Comparison of ENCODE assay signal across 9 mouse cellular contexts in genomic region chr14:54866936-54867335, GRCm38 (mm10). TPM values are rescaled to one million over a fixed set of nuclear protein-coding genes. Genes with fewer than 3 reads are reported as not detected.
DNase-seq lines count a peak whose midpoint lies in the region; ATAC-seq and TF ChIP-seq lines count a peak whose summit lies in the region.
"Had no signal": no experiment of that assay in that cellular context is flagged by ENCODE, and none has a peak within 500 bp of the region (broad histone marks: within the 10 kb centered on the region; RNA-seq: fewer than 3 reads in every experiment).

No protein-coding gene starts in this region.

- TF ChIP-seq CTCF in bone marrow macrophage, adult 2 months (IDR thresholded peaks at IDR 0.05; ENCODE audit: low read depth, low read length), result peak; percentile 73

- in situ Hi-C loops in ES-E14 (cut with MboI; ENCODE audit: low sequenced_read_pairs in 2 of 2, unreplicated experiment in 2 of 2), result no loop called here

- TF ChIP-seq POLR2A in bone marrow macrophage, adult 2 months (IDR thresholded peaks at IDR 0.05; ENCODE audit: borderline replicate concordance, low read depth, low read length), result no peak

- H3K4me1 ChIP-seq in liver, embryonic 11.5 days (replicated peaks; ENCODE audit: control insufficient read depth, insufficient read depth, low read length), result no peaks in the 10 kb centered on the region; the same call in 1 of the 2 replicates
- H3K4me1 ChIP-seq in ES-E14 (ENCODE audit: control insufficient read depth in 2 of 2, insufficient read depth in 2 of 2, low read length in 2 of 2, poor library complexity in 1 of 2), result 0 out of 4 replicates have a peak, but pooled peaks cover 0 to 2% of the 10 kb centered on the region in 2 experiments
- peaks cover 6% of the 10 kb centered on the region for H3K4me1 ChIP-seq in bone marrow macrophage, adult 2 months (ENCODE audit: control insufficient read depth, insufficient read depth, low read length)

- H3K9ac ChIP-seq in liver, embryonic 11.5 days (ENCODE audit: low read depth, low read length), result no peak overlapping the region
- no peak overlapping the region for H3K9ac ChIP-seq in ES-E14 (ENCODE audit: insufficient read depth, low read depth, low read length, poor library complexity, severe bottlenecking)

- no peak for ATAC-seq in liver, embryonic 11.5 days (replicated peaks; ENCODE audit: low FRiP score)
- ATAC-seq in erythroblast, adult 5-6 weeks (replicated peaks; ENCODE audit: low FRiP score, poor library complexity, severe bottlenecking), result no peak
- ATAC-seq: midbrain, embryonic 16.5 days had no signal

- no peak overlapping the region for H3K4me3 ChIP-seq in liver, embryonic 11.5 days (ENCODE audit: low read depth, low read length)
- no peak overlapping the region; a peak in 1 of 4 replicates for H3K4me3 ChIP-seq in ES-E14 (ENCODE audit: insufficient read depth in 1 of 2, low read depth in 1 of 2, low read length in 2 of 2, poor library complexity in 1 of 2, severe bottlenecking in 1 of 2)
- H3K4me3 ChIP-seq in bone marrow macrophage, adult 2 months (ENCODE audit: insufficient read depth, low read length), result no peak overlapping the region

- peak; percentile 52 for DNase-seq in liver
- no peak for DNase-seq in liver, embryonic 11.5 days (ENCODE audit: low spot score)
- DNase-seq in ES-E14 (ENCODE audit: low read depth, low spot score), result no peak
- DNase-seq in spleen, postnatal 10 days (ENCODE audit: low spot score in 2 of 2), result peak; percentile 34 to 68
- DNase-seq in kidney, postnatal 10 days, result no peak
- DNase-seq: heart, adult 18-20 months had no signal

- WGBS in liver, embryonic 11.5 days, result 62% methylated on average over 5 of the region's 5 CpGs

- no peak overlapping the region for H3K4me2 ChIP-seq in liver, embryonic 11.5 days

- H3K9me3 ChIP-seq in liver, embryonic 11.5 days (ENCODE audit: control insufficient read depth, low read length), result no peaks in the 10 kb centered on the region
- no peaks in the 10 kb centered on the region for H3K9me3 ChIP-seq in ES-E14 (ENCODE audit: control insufficient read depth, insufficient read depth, low read depth, low read length)

- H3K27me3 ChIP-seq in liver, embryonic 11.5 days (replicated peaks; ENCODE audit: control insufficient read depth, insufficient read depth, low read length), result no peaks in the 10 kb centered on the region

- no peak overlapping the region for H3K27ac ChIP-seq in liver, embryonic 11.5 days (ENCODE audit: low read depth, low read length)
- no peak overlapping the region for H3K27ac ChIP-seq in ES-E14 (ENCODE audit: insufficient read depth, low read depth, low read length, poor library complexity, severe bottlenecking)
- H3K27ac ChIP-seq in bone marrow macrophage, adult 2 months (ENCODE audit: insufficient read depth, low read depth, low read length), result no peak overlapping the region

- H3K36me3 ChIP-seq in liver, embryonic 11.5 days (ENCODE audit: control insufficient read depth, insufficient read depth, low read length), result no peaks in the 10 kb centered on the region
- no peaks in the 10 kb centered on the region for H3K36me3 ChIP-seq in ES-E14 (ENCODE audit: control insufficient read depth, insufficient read depth, low read length, poor library complexity, severe bottlenecking)

TF ChIP-seq in ES-E14, 5 proteins besides CTCF, POLR2A, EP300 and RAD21:
- TF ChIP-seq CHD2 (IDR thresholded peaks at IDR 0.05; ENCODE audit: low read depth, low read length) (no peak), MAFK (IDR thresholded peaks at IDR 0.05; ENCODE audit: insufficient read depth, low read depth, low read length) (no peak), ZC3H11A (IDR thresholded peaks at IDR 0.05; ENCODE audit: borderline replicate concordance, low read depth, low read length) (0 out of 2 replicates have a peak, but pooled peaks have one; percentile 32), HCFC1 (IDR thresholded peaks at IDR 0.05; ENCODE audit: borderline replicate concordance, insufficient read depth, low read length) (no peak)

RNA-seq across cellular contexts. Expression of gene Homez, which starts 3.8 kb away (rescaled TPM):
- polyA plus RNA-seq in liver, embryonic 11.5 days (2014; fragmentation: Nextera tagmentation; extraction: Ambion mirVana), result 5.2 and 5.5 TPM in 2 replicates
- 2.5 and 3.9 TPM in 2 replicates for total RNA-seq in ES-E14 (2012; rRNA removed)
- 5.2 and 6.5 TPM in 2 replicates for polyA plus RNA-seq in bone marrow macrophage, adult 2 months (2012; ENCODE audit: insufficient read depth, insufficient read length, missing spikeins)
- total RNA-seq in erythroblast, adult 5-6 weeks (2015; ENCODE audit: low replicate concordance), result 0.63 TPM in 1 of 2 replicates, not detected in the other
- 2.5 and 5.6 TPM in 2 replicates for total RNA-seq in erythroblast, adult 5-6 weeks (2017; ENCODE audit: low replicate concordance)

RNA-seq across cellular contexts. Expression of gene Ppp1r3e, which starts 10.4 kb away (rescaled TPM):
- 1.1 and 2.1 TPM in 2 replicates for polyA plus RNA-seq in liver, embryonic 11.5 days (2014; fragmentation: Nextera tagmentation; extraction: Ambion mirVana)
- 0.62 and 0.74 TPM in 2 replicates for total RNA-seq in ES-E14 (2012; rRNA removed)
- 11.3 and 13.9 TPM in 2 replicates for polyA plus RNA-seq in bone marrow macrophage, adult 2 months (2012; ENCODE audit: insufficient read depth, insufficient read length, missing spikeins)
- 1.9 TPM in 1 of 2 replicates, not detected in the other for total RNA-seq in erythroblast, adult 5-6 weeks (2015; ENCODE audit: low replicate concordance)
- 0.70 and 3.7 TPM in 2 replicates for total RNA-seq in erythroblast, adult 5-6 weeks (2017; ENCODE audit: low replicate concordance)

RNA-seq across cellular contexts. Expression of gene Bcl2l2, which starts 16.2 kb away (rescaled TPM):
- polyA plus RNA-seq in liver, embryonic 11.5 days (2014; fragmentation: Nextera tagmentation; extraction: Ambion mirVana), result 2.0 and 2.1 TPM in 2 replicates
- 7.7 and 9.4 TPM in 2 replicates for total RNA-seq in ES-E14 (2012; rRNA removed)
- polyA plus RNA-seq in bone marrow macrophage, adult 2 months (2012; ENCODE audit: insufficient read depth, insufficient read length, missing spikeins), result 25.9 and 29.2 TPM in 2 replicates
- total RNA-seq in erythroblast, adult 5-6 weeks (2015; ENCODE audit: low replicate concordance), result 0.77 and 0.84 TPM in 2 replicates
- 1.0 and 4.6 TPM in 2 replicates for total RNA-seq in erythroblast, adult 5-6 weeks (2017; ENCODE audit: low replicate concordance)

RNA-seq across cellular contexts. Expression of gene Gm20521, which starts 16.3 kb away (rescaled TPM):
- polyA plus RNA-seq in liver, embryonic 11.5 days (2014; fragmentation: Nextera tagmentation; extraction: Ambion mirVana), result 0.27 TPM in 1 of 2 replicates, not detected in the other
- 0.71 and 0.79 TPM in 2 replicates for total RNA-seq in ES-E14 (2012; rRNA removed)
- not detected in 2 replicates for polyA plus RNA-seq in bone marrow macrophage, adult 2 months (2012; ENCODE audit: insufficient read depth, insufficient read length, missing spikeins)
- not detected in 2 replicates for total RNA-seq in erythroblast, adult 5-6 weeks (2015; ENCODE audit: low replicate concordance)
- total RNA-seq in erythroblast, adult 5-6 weeks (2017; ENCODE audit: low replicate concordance), result not detected in 2 replicates
- polyA plus RNA-seq: midbrain, embryonic 16.5 days had no signal

RNA-seq across cellular contexts. Expression of gene Pabpn1, which starts 25.4 kb away (rescaled TPM):
- polyA plus RNA-seq in liver, embryonic 11.5 days (2014; fragmentation: Nextera tagmentation; extraction: Ambion mirVana), result 117 and 132 TPM in 2 replicates
- total RNA-seq in ES-E14 (2012; rRNA removed), result 76.8 and 117 TPM in 2 replicates
- polyA plus RNA-seq in bone marrow macrophage, adult 2 months (2012; ENCODE audit: insufficient read depth, insufficient read length, missing spikeins), result 144 and 176 TPM in 2 replicates
- 26.3 and 41.1 TPM in 2 replicates for total RNA-seq in erythroblast, adult 5-6 weeks (2015; ENCODE audit: low replicate concordance)
- 54.6 and 55.9 TPM in 2 replicates for total RNA-seq in erythroblast, adult 5-6 weeks (2017; ENCODE audit: low replicate concordance)

Comparison
In these comparisons a context has a peak if more than half of its experiments do, and no peak if none do; other contexts are left out.
1. DNase-seq: peak in liver (single experiment) and spleen, postnatal 10 days (2 of 2); none in liver, embryonic 11.5 days (single experiment), ES-E14 (single experiment) and kidney, postnatal 10 days (single experiment).